Mouse (Mus musculus): ENCODE results near the gene Kdelr3.

Gene Kdelr3

DNA sequence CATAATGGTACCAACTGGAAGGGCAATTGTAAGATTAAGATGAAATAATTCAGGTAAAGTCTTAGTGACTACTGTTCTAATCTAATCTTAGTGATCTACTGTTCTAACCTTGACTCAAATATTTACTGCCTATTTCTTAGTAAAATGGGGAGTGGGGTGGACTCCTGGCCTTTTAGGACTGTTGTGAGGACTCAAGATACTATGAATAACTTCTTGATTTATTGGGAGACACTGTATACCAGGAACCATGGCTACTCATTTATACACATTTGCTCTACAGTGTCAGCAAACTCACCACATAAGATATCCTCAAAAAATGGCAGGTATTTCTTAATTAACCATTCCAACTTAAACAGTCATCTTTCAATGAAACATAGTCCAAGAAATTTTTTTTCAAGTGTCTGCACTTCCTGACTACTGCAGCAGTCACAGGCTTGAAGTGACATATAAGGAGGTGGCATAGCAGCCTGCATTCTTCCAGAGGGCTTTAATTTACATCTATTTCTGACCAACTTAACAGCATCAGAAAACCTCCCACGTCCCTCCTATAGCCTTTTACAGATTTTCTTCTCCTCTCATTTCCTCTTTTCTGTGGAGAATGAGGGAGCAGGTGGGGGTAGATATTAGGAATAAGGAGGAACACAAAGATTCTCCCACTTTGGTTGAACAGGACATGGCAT is 59.5 kb downstream of the Kdelr3 start:
- no peak for DNase-seq

DNA sequence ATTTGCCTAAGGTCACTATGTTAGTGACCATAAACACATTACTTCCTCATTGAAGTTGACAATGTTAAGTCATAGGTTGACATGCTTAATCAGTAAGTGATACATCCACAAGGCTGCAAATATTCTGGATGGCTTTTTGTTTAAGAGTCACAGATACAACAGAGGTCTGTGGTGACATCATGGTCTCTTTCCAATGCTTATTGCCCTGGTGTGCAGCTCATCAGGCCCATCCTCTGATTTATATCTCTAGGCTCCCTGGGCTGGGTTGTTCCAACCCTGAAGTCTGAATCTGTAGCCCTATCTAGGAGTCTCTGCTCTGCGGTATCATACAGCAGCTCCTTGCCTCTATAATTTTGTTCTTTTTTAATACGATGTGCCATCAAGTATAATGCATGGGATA is 60.7 kb downstream of the Kdelr3 start:
- no peak for DNase-seq
